Mouse (Mus musculus) CH12.LX (cell line): Measurements from ENCODE around the gene Itpr2. TPM values are rescaled to one million over a fixed set of nuclear protein-coding genes. Genes with fewer than 3 reads are reported as not detected.

Experiments
- DNase-seq: peaks from one replicate; pipeline ENCODE4 v3.0.0-alpha.2; 2013; ENCODE audit errors: extremely low read depth
- H3K27ac ChIP-seq: 2 replicates; pipeline ENCODE4 v1.5.1; 2012; ENCODE audit warnings: low read depth, mild to moderate bottlenecking, control low read depth, moderate library complexity; ENCODE audit not compliant: insufficient read depth
- H3K27me3 ChIP-seq: replicated peaks from 2 replicates; pipeline ENCODE3; 2012; ENCODE audit warnings: inconsistent platforms
- H3K36me3 ChIP-seq, 2 experiments: replicated peaks in 1 of 2; 2 replicates each; pipeline versions ENCODE3 to v1.6.1; 2012; ENCODE audit warnings: inconsistent platforms in 1 of 2, low read length in 1 of 2, mild to moderate bottlenecking in 1 of 2, mixed read lengths in 1 of 2, moderate library complexity in 1 of 2; ENCODE audit not compliant: control insufficient read depth in 1 of 2, insufficient read depth in 1 of 2
- H3K4me1 ChIP-seq, 2 experiments: 2 replicates each; pipeline ENCODE4 v1.6.1; 2012; ENCODE audit warnings: inconsistent platforms in 1 of 2, moderate library complexity in 1 of 2; ENCODE audit not compliant: insufficient read depth in 2 of 2, control insufficient read depth in 1 of 2
- H3K4me2 ChIP-seq: 2 replicates; pipeline ENCODE4 v1.6.1; 2012; ENCODE audit warnings: low read depth, mild to moderate bottlenecking, control low read depth; ENCODE audit not compliant: poor library complexity, insufficient read depth, severe bottlenecking
- H3K4me3 ChIP-seq, 3 experiments: fragments of 150-350 bp in 1 of 3; sonication (generic) in 1 of 3; replicated peaks in 1 of 3; 2 replicates each; pipeline versions ENCODE3 to v1.5.1; 2011 to 2012; ENCODE audit warnings: low read depth in 2 of 3, low read length in 2 of 3, mild to moderate bottlenecking in 2 of 3, moderate library complexity in 2 of 3, control low read depth in 1 of 3, improper control_type of control experiment in 1 of 3, inconsistent platforms in 1 of 3, mixed read lengths in 1 of 3; ENCODE audit not compliant: poor library complexity in 1 of 3
- H3K79me2 ChIP-seq: replicated peaks from 2 replicates; pipeline ENCODE4 v1.6.1; 2012; ENCODE audit warnings: mild to moderate bottlenecking, moderate library complexity; ENCODE audit not compliant: control insufficient read depth, poor library complexity, insufficient read depth, severe bottlenecking; ENCODE audit errors: extremely low read depth
- H3K9ac ChIP-seq: 2 replicates; pipeline ENCODE4 v1.6.1; 2012; ENCODE audit warnings: low read depth, mild to moderate bottlenecking, control low read depth, moderate library complexity; ENCODE audit not compliant: insufficient read depth
- H3K9me3 ChIP-seq: replicated peaks from 2 replicates; pipeline ENCODE3; 2012; ENCODE audit warnings: low read length, inconsistent platforms, mixed read lengths
- BHLHE40 ChIP-seq: IDR thresholded peaks from 2 replicates; pipeline ENCODE4 v1.6.1; 2011; ENCODE audit warnings: mild to moderate bottlenecking, low read depth, low read length, improper control_type of control experiment
- CHD1 ChIP-seq: IDR thresholded peaks from 2 replicates; pipeline ENCODE4 v1.6.1; 2012; ENCODE audit warnings: low read depth, low read length, improper control_type of control experiment, inconsistent platforms
- CTCF ChIP-seq, 2 experiments: IDR thresholded peaks in 1 of 2; conservative IDR thresholded peaks in 1 of 2; 2 replicates each; pipeline ENCODE4 v1.5.1; 2011 to 2012; ENCODE audit warnings: low read depth in 2 of 2, low read length in 2 of 2, improper control_type of control experiment in 1 of 2, inconsistent platforms in 1 of 2, mild to moderate bottlenecking in 1 of 2, moderate library complexity in 1 of 2
- ELF1 ChIP-seq: IDR thresholded peaks from 2 replicates; pipeline ENCODE4 v1.6.1; 2014; ENCODE audit warnings: low read depth, mild to moderate bottlenecking, inconsistent platforms, low read length, improper control_type of control experiment
- EP300 ChIP-seq: IDR thresholded peaks from 2 replicates; pipeline ENCODE4 v1.6.1; 2011; ENCODE audit warnings: low read length, improper control_type of control experiment
- GABPA ChIP-seq: IDR thresholded peaks from 2 replicates; pipeline ENCODE4 v1.6.1; 2012; ENCODE audit warnings: low read depth, low read length, improper control_type of control experiment, inconsistent platforms; ENCODE audit not compliant: insufficient replicate concordance
- JUN ChIP-seq: IDR thresholded peaks from 2 replicates; pipeline ENCODE4 v1.6.1; 2011; ENCODE audit warnings: low read depth, mild to moderate bottlenecking, low read length, improper control_type of control experiment, moderate library complexity; ENCODE audit not compliant: insufficient read depth
- JUND ChIP-seq: conservative IDR thresholded peaks from 2 replicates; pipeline ENCODE4 v1.6.1; 2011; ENCODE audit warnings: low read depth, low read length, improper control_type of control experiment
- MAX ChIP-seq: IDR thresholded peaks from 2 replicates; pipeline ENCODE4 v1.6.1; 2011; ENCODE audit warnings: low read length, improper control_type of control experiment
- MAZ ChIP-seq: IDR thresholded peaks from 2 replicates; pipeline ENCODE4 v1.6.1; 2012; ENCODE audit warnings: low read depth, mild to moderate bottlenecking, inconsistent platforms, low read length, improper control_type of control experiment, moderate library complexity
- MXI1 ChIP-seq: IDR thresholded peaks from 2 replicates; pipeline ENCODE4 v1.6.1; 2011; ENCODE audit warnings: mild to moderate bottlenecking, low read depth, low read length, improper control_type of control experiment
- MYC ChIP-seq: IDR thresholded peaks from 2 replicates; pipeline ENCODE4 v1.6.1; 2011; ENCODE audit warnings: low read depth, mild to moderate bottlenecking, improper control_type of control experiment, low read length
- NELFE ChIP-seq: IDR thresholded peaks from 2 replicates; pipeline ENCODE4 v1.6.1; 2011; ENCODE audit warnings: low read depth, low read length, improper control_type of control experiment
- NRF1 ChIP-seq: IDR thresholded peaks from 2 replicates; pipeline ENCODE4 v1.6.1; 2014; ENCODE audit warnings: low read depth, mild to moderate bottlenecking, inconsistent platforms, low read length, improper control_type of control experiment, moderate library complexity
- POLR2AphosphoS2 ChIP-seq: IDR thresholded peaks from 2 replicates; pipeline ENCODE4 v1.6.1; 2011; ENCODE audit warnings: low read depth, low read length, improper control_type of control experiment
- SMC3 ChIP-seq: IDR thresholded peaks from 2 replicates; pipeline ENCODE4 v1.6.1; 2011; ENCODE audit warnings: low read depth, low read length, improper control_type of control experiment
- TCF12 ChIP-seq: IDR thresholded peaks from 2 replicates; pipeline ENCODE4 v1.6.1; 2014; ENCODE audit warnings: low read depth, mild to moderate bottlenecking, inconsistent platforms, low read length, improper control_type of control experiment
- UBTF ChIP-seq: IDR thresholded peaks from 2 replicates; pipeline ENCODE4 v1.6.1; 2012; ENCODE audit warnings: low read depth, mild to moderate bottlenecking, inconsistent platforms, low read length, improper control_type of control experiment, moderate library complexity
- USF2 ChIP-seq: conservative IDR thresholded peaks from 2 replicates; pipeline ENCODE4 v1.6.1; 2011; ENCODE audit warnings: low read depth, low read length, improper control_type of control experiment
- ZNF384 ChIP-seq: IDR thresholded peaks from 2 replicates; pipeline ENCODE4 v1.6.1; 2012; ENCODE audit warnings: low read depth, low read length, improper control_type of control experiment, inconsistent platforms
- dilution Hi-C: fragments of 300-500 bp; cut with MboI; formaldehyde crosslinking; loops from 2 replicates; pipeline ENCODE4 v1.14.3; 2020; ENCODE audit warnings: low sequenced_read_pairs; ENCODE audit not compliant: extremely low pct_unique_long_range_greater_than_20kb, extremely low pct_ligation_motif_present
- in situ Hi-C: fragments of 300-500 bp; cut with MboI; formaldehyde crosslinking; loops from 3 replicates; pipeline ENCODE4 v1.14.3; 2019; ENCODE audit warnings: low sequenced_read_pairs, low pct_ligation_motif_present, low pct_unique_long_range_greater_than_20kb, mixed read lengths
- polyA plus RNA-seq: library from polyadenylated mRNA; unstranded; fragments of >175 nt; gene quantifications from 2 replicates; pipeline ENCODE4 v1.2.1, GENCODE M21; 2012; ENCODE audit warnings: low read depth; ENCODE audit not compliant: insufficient read length
- total RNA-seq, 2 experiments: library from RNA; depleted of rRNA; stranded (reverse); fragments of 300-350 nt in 1 of 2; fragments of >200 nt in 1 of 2; gene quantifications; 2 replicates each; pipeline ENCODE4 v1.2.3; 2012 to 2014

Gene Itpr2
- total and polyA plus RNA-seq, 3 experiments = 3.5 to 8.9 (median 4.4) TPM

- no peaks in the 10 kb centered on the region for H3K79me2 ChIP-seq
- no peak overlapping the region for H3K9ac ChIP-seq
- no peaks in the 10 kb centered on the region for H3K9me3 ChIP-seq
- H3K27me3 ChIP-seq = no peaks in the 10 kb centered on the region
- H3K4me2 ChIP-seq = no peak overlapping the region
- dilution Hi-C loops = no loop called here
- DNase-seq = peak; percentile 45
- TF ChIP-seq ELF1 = no peak
- 0 out of 2 replicates have a peak, but pooled peaks have one; percentile 11 for TF ChIP-seq EP300
- peaks cover 6 to 50% of the 10 kb centered on the region in 2 experiments; a peak in 3 of 4 replicates for H3K4me1 ChIP-seq
- in situ Hi-C loops = no loop called here
- H3K36me3 ChIP-seq = no peaks in the 10 kb centered on the region
- no peak overlapping the region for H3K27ac ChIP-seq
- H3K4me3 ChIP-seq = no peak overlapping the region
These were observed 388.9 kb downstream of the Itpr2 start for GRCm38 (mm10) chr6:146113085-146113484.

DNA sequence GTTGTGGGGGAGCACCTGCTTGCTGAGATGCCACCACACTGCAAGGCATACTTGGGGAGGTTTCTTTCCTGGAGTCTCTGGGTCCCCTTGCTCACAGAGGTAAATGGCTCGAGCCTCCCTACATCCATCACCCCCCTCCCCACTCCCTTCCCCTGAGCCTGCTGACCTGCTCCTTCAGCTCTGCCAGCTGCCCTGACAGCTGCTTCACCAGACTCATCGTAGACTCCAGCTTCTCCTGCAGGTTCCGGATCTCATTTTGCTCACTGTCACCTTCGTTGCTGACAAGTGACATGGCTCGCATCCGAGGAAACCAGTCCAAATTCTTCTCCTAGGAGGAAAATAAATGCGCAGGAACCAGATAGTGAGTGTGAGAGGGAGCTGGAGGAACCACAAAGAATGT, 389.8 kb downstream of the Itpr2 start:
- Histone ChIP-seq H3K4me1 (peaks cover 10 to 58% of the 10 kb centered on the region in 2 experiments), H3K4me2 (no peak overlapping the region), H3K4me3 (no peak overlapping the region), H3K79me2 (no peaks in the 10 kb centered on the region), H3K9ac (no peak overlapping the region), H3K36me3 (no peaks in the 10 kb centered on the region), H3K27ac (no peak overlapping the region), H3K27me3 (no peaks in the 10 kb centered on the region), H3K9me3 (no peaks in the 10 kb centered on the region)
- no peak for TF ChIP-seq UBTF
- no peak for TF ChIP-seq MYC
- TF ChIP-seq CTCF (conservative IDR thresholded peaks at IDR 0.05 in 1 of 2, IDR thresholded peaks at IDR 0.05 in 1 of 2; ENCODE audit: low read depth in 2 of 2, low read length in 2 of 2) = no peak
- no peak for TF ChIP-seq MAX
- dilution Hi-C loops (no loop called here), in situ Hi-C loops (no loop called here)
- DNase-seq = no peak

DNA sequence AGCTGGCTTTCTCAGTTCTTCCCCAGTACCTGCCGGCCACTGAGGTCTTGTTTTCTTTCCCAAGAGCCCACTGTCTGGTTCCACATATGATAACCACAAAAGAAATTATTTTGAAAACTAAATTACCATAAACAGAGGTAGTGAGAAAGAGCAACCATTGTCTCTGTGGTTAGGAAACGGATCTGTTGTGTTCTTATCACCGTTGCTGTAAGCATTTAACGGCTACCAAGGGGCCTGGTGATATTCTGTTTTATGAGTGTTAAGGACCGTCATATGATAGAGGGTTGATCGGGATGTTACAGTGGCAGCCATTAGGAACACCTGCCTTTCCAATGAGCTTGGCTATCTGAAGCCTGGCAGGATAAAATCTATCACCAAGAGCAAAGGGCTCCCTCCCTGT, 390.2 kb downstream of the Itpr2 start:
- Histone ChIP-seq H3K4me1 (peaks cover 13 to 63% of the 10 kb centered on the region in 2 experiments), H3K27ac (no peak overlapping the region), H3K4me3 (no peak overlapping the region), H3K79me2 (no peaks in the 10 kb centered on the region), H3K9ac (no peak overlapping the region), H3K36me3 (no peaks in the 10 kb centered on the region), H3K9me3 (no peaks in the 10 kb centered on the region), H3K27me3 (no peaks in the 10 kb centered on the region), H3K4me2 (no peak overlapping the region)
- in situ Hi-C loops = no loop called here
- TF ChIP-seq USF2 (no peak), ZNF384 (no peak), BHLHE40 (no peak), SMC3 (no peak), JUND (no peak), MAZ (no peak), POLR2AphosphoS2 (no peak), GABPA (no peak), TCF12 (no peak), NRF1 (no peak), MXI1 (no peak), JUN (no peak), CHD1 (no peak), NELFE (no peak)
- no peak for DNase-seq
- dilution Hi-C loops = no loop called here
